Mouse (Mus musculus): Measurements from ENCODE around the gene Foxn1. TPM values are rescaled to one million over a fixed set of nuclear protein-coding genes. Genes with fewer than 3 reads are reported as not detected.

Foxn1 gene
- polyA plus RNA-seq, 1 experiment from 2014 or later = 0.48 TPM

Other genes starting within 250 kb of the Foxn1 start
- 108 and 109 TPM in 2 replicates for gene Traf4, start 221.0 kb downstream of the Foxn1 start, polyA plus RNA-seq (2015; fragmentation: Nextera tagmentation; extraction: Ambion mirVana)
- gene Nek8, start 209.9 kb downstream of the Foxn1 start, polyA plus RNA-seq (2015; fragmentation: Nextera tagmentation; extraction: Ambion mirVana) = 20.1 and 20.7 TPM in 2 replicates
- gene Tlcd1, start 209.8 kb downstream of the Foxn1 start, polyA plus RNA-seq (2015; fragmentation: Nextera tagmentation; extraction: Ambion mirVana) = 13.5 and 14.1 TPM in 2 replicates
- 1,373 and 1,384 TPM in 2 replicates for gene Rpl23a, start 203.0 kb downstream of the Foxn1 start, polyA plus RNA-seq (2015; fragmentation: Nextera tagmentation; extraction: Ambion mirVana)
- gene Rab34, start 198.1 kb downstream of the Foxn1 start, polyA plus RNA-seq (2015; fragmentation: Nextera tagmentation; extraction: Ambion mirVana) = 171 and 185 TPM in 2 replicates
- gene Proca1, start 193.2 kb downstream of the Foxn1 start, polyA plus RNA-seq (2015; fragmentation: Nextera tagmentation; extraction: Ambion mirVana) = 2.7 and 3.0 TPM in 2 replicates
- gene Sdf2, start 140.8 kb downstream of the Foxn1 start, polyA plus RNA-seq (2015; fragmentation: Nextera tagmentation; extraction: Ambion mirVana) = 78.9 and 81.2 TPM in 2 replicates
- gene Supt6, start 140.6 kb downstream of the Foxn1 start, polyA plus RNA-seq (2015; fragmentation: Nextera tagmentation; extraction: Ambion mirVana) = 29.4 and 33.2 TPM in 2 replicates
- gene 2610507B11Rik, start 124.8 kb downstream of the Foxn1 start, polyA plus RNA-seq (2015; fragmentation: Nextera tagmentation; extraction: Ambion mirVana) = 74.7 and 76.1 TPM in 2 replicates
- 0.11 and 0.56 TPM in 2 replicates for gene BC030499, start 95.7 kb downstream of the Foxn1 start, polyA plus RNA-seq (2015; fragmentation: Nextera tagmentation; extraction: Ambion mirVana)
- 39.6 and 45.8 TPM in 2 replicates for gene Spag5, start 85.0 kb downstream of the Foxn1 start, polyA plus RNA-seq (2015; fragmentation: Nextera tagmentation; extraction: Ambion mirVana)
- 6.5 and 6.6 TPM in 2 replicates for gene Aldoc, start 63.6 kb downstream of the Foxn1 start, polyA plus RNA-seq (2015; fragmentation: Nextera tagmentation; extraction: Ambion mirVana)
- 88.5 and 88.9 TPM in 2 replicates for gene Pigs, start 58.1 kb downstream of the Foxn1 start, polyA plus RNA-seq (2015; fragmentation: Nextera tagmentation; extraction: Ambion mirVana)
- gene Unc119, start 43.1 kb downstream of the Foxn1 start, polyA plus RNA-seq (2015; fragmentation: Nextera tagmentation; extraction: Ambion mirVana) = 70.1 and 74.7 TPM in 2 replicates
- not detected in 2 replicates for gene Slc13a2, start 35.7 kb upstream of the Foxn1 start, polyA plus RNA-seq (2015; fragmentation: Nextera tagmentation; extraction: Ambion mirVana)
- gene Slc46a1, start 79.1 kb upstream of the Foxn1 start, polyA plus RNA-seq (2015; fragmentation: Nextera tagmentation; extraction: Ambion mirVana) = 17.1 TPM in 2 replicates
- 2.4 and 2.6 TPM in 2 replicates for gene Sarm1, start 111.2 kb upstream of the Foxn1 start, polyA plus RNA-seq (2015; fragmentation: Nextera tagmentation; extraction: Ambion mirVana)
- 0.39 and 1.8 TPM in 2 replicates for gene Vtn, start 112.5 kb upstream of the Foxn1 start, polyA plus RNA-seq (2015; fragmentation: Nextera tagmentation; extraction: Ambion mirVana)
- not detected in 2 replicates for gene Sebox, start 116.9 kb upstream of the Foxn1 start, polyA plus RNA-seq (2015; fragmentation: Nextera tagmentation; extraction: Ambion mirVana)
- gene Tmem199, start 125.6 kb upstream of the Foxn1 start, polyA plus RNA-seq (2015; fragmentation: Nextera tagmentation; extraction: Ambion mirVana) = 45.9 and 48.7 TPM in 2 replicates
- gene Poldip2, start 125.6 kb upstream of the Foxn1 start, polyA plus RNA-seq (2015; fragmentation: Nextera tagmentation; extraction: Ambion mirVana) = 182 and 186 TPM in 2 replicates
- gene Tnfaip1, start 149.8 kb upstream of the Foxn1 start, polyA plus RNA-seq (2015; fragmentation: Nextera tagmentation; extraction: Ambion mirVana) = 81.4 and 84.8 TPM in 2 replicates
- gene Ift20, start 149.8 kb upstream of the Foxn1 start, polyA plus RNA-seq (2015; fragmentation: Nextera tagmentation; extraction: Ambion mirVana) = 165 and 168 TPM in 2 replicates
- gene Tmem97, start 164.2 kb upstream of the Foxn1 start, polyA plus RNA-seq (2015; fragmentation: Nextera tagmentation; extraction: Ambion mirVana) = 74.1 and 75.2 TPM in 2 replicates

All from limb, embryonic 13.5 days (tissue).